Mouse (Mus musculus): ENCODE results near the gene Ntan1. TPM values are rescaled to one million over a fixed set of nuclear protein-coding genes. Genes with fewer than 3 reads are reported as not detected.
"Not testable (repeated sequence)": the region's sequence is repeated elsewhere in the genome, so short reads cannot be mapped to it uniquely, and the experiment has no call there.

Ntan1 gene
- polyA plus RNA-seq, 1 experiment from 2014 or later, result 216 TPM

- no peaks in the 10 kb centered on the region for H3K27me3 ChIP-seq (ENCODE audit: control insufficient read depth, insufficient read depth, low read length)
- H3K4me2 ChIP-seq (replicated peaks; ENCODE audit: low read depth, low read length), result no peak overlapping the region
- no peak overlapping the region for H3K9ac ChIP-seq (replicated peaks; ENCODE audit: low read depth, low read length)
- no peak overlapping the region for H3K4me3 ChIP-seq (ENCODE audit: low read depth, low read length)
- 95% methylated on average over 3 of the region's 3 CpGs for WGBS
- H3K27ac ChIP-seq (ENCODE audit: low read length), result no peak overlapping the region
- peaks cover 73% of the 10 kb centered on the region for H3K36me3 ChIP-seq (ENCODE audit: control insufficient read depth, insufficient read depth, low read length)
- H3K4me1 ChIP-seq (ENCODE audit: control insufficient read depth, insufficient read depth, low read length), result no peaks in the 10 kb centered on the region
- H3K9me3 ChIP-seq (ENCODE audit: control insufficient read depth, low read depth, low read length), result no peaks in the 10 kb centered on the region
- ATAC-seq (ENCODE audit: insufficient number of reproducible peaks, insufficient read depth, low FRiP score, low read depth), result no peak
These were observed 22.3 kb downstream of the Ntan1 start for GRCm38 (mm10) chr16:13840956-13841355.

- H3K4me2 ChIP-seq (replicated peaks; ENCODE audit: low read depth, low read length), result no peak overlapping the region
- no peak overlapping the region for H3K27ac ChIP-seq (ENCODE audit: low read length)
- H3K4me3 ChIP-seq (ENCODE audit: low read depth, low read length), result no peak overlapping the region
- no peak for ATAC-seq (ENCODE audit: insufficient number of reproducible peaks, insufficient read depth, low FRiP score, low read depth)
- peaks cover 51% of the 10 kb centered on the region for H3K36me3 ChIP-seq (ENCODE audit: control insufficient read depth, insufficient read depth, low read length)
- no peaks in the 10 kb centered on the region for H3K9me3 ChIP-seq (ENCODE audit: control insufficient read depth, low read depth, low read length)
- H3K9ac ChIP-seq (replicated peaks; ENCODE audit: low read depth, low read length), result no peak overlapping the region
- H3K27me3 ChIP-seq (ENCODE audit: control insufficient read depth, insufficient read depth, low read length), result no peaks in the 10 kb centered on the region
- no peaks in the 10 kb centered on the region for H3K4me1 ChIP-seq (ENCODE audit: control insufficient read depth, insufficient read depth, low read length)
- WGBS, result 95% methylated on average over 5 of the region's 5 CpGs
These were observed 26.4 kb downstream of the Ntan1 start for GRCm38 (mm10) chr16:13845031-13845430.

- H3K36me3 ChIP-seq (ENCODE audit: control insufficient read depth, insufficient read depth, low read length), result peaks cover 43% of the 10 kb centered on the region
- H3K27ac ChIP-seq (ENCODE audit: low read length), result no peak overlapping the region
- H3K4me1 ChIP-seq (ENCODE audit: control insufficient read depth, insufficient read depth, low read length), result no peaks in the 10 kb centered on the region
- ATAC-seq (ENCODE audit: insufficient number of reproducible peaks, insufficient read depth, low FRiP score, low read depth), result no peak
- no peaks in the 10 kb centered on the region for H3K27me3 ChIP-seq (ENCODE audit: control insufficient read depth, insufficient read depth, low read length)
- H3K4me2 ChIP-seq (replicated peaks; ENCODE audit: low read depth, low read length), result no peak overlapping the region
- no peaks in the 10 kb centered on the region for H3K9me3 ChIP-seq (ENCODE audit: control insufficient read depth, low read depth, low read length)
- H3K9ac ChIP-seq (replicated peaks; ENCODE audit: low read depth, low read length), result no peak overlapping the region
- 100% methylated on average over 1 of the region's 1 CpGs for WGBS
- H3K4me3 ChIP-seq (ENCODE audit: low read depth, low read length), result no peak overlapping the region
These were observed 28.0 kb downstream of the Ntan1 start for GRCm38 (mm10) chr16:13846675-13847074.

GRCm38 (mm10) chr16:13848310-13848709 lies 29.7 kb downstream of the Ntan1 start:
- Histone ChIP-seq H3K4me3 (ENCODE audit: low read depth, low read length) (no peak overlapping the region), H3K36me3 (ENCODE audit: control insufficient read depth, insufficient read depth, low read length) (peaks cover 47% of the 10 kb centered on the region), H3K9me3 (ENCODE audit: control insufficient read depth, low read depth, low read length) (no peaks in the 10 kb centered on the region), H3K4me1 (ENCODE audit: control insufficient read depth, insufficient read depth, low read length) (no peaks in the 10 kb centered on the region), H3K9ac (replicated peaks; ENCODE audit: low read depth, low read length) (no peak overlapping the region), H3K4me2 (replicated peaks; ENCODE audit: low read depth, low read length) (no peak overlapping the region), H3K27me3 (ENCODE audit: control insufficient read depth, insufficient read depth, low read length) (no peaks in the 10 kb centered on the region), H3K27ac (ENCODE audit: low read length) (no peak overlapping the region)
- WGBS, result 70% methylated on average over 2 of the region's 2 CpGs
- ATAC-seq (ENCODE audit: insufficient number of reproducible peaks, insufficient read depth, low FRiP score, low read depth), result no peak

GRCm38 (mm10) chr16:13851446-13851845 lies 32.8 kb downstream of the Ntan1 start:
- no peak overlapping the region for H3K4me2 ChIP-seq (replicated peaks; ENCODE audit: low read depth, low read length)
- no peaks in the 10 kb centered on the region for H3K27me3 ChIP-seq (ENCODE audit: control insufficient read depth, insufficient read depth, low read length)
- H3K9me3 ChIP-seq (ENCODE audit: control insufficient read depth, low read depth, low read length), result no peaks in the 10 kb centered on the region
- H3K9ac ChIP-seq (replicated peaks; ENCODE audit: low read depth, low read length), result no peak overlapping the region
- H3K36me3 ChIP-seq (ENCODE audit: control insufficient read depth, insufficient read depth, low read length), result peaks cover 38% of the 10 kb centered on the region
- no peaks in the 10 kb centered on the region for H3K4me1 ChIP-seq (ENCODE audit: control insufficient read depth, insufficient read depth, low read length)
- no peak overlapping the region for H3K27ac ChIP-seq (ENCODE audit: low read length)
- no peak for ATAC-seq (ENCODE audit: insufficient number of reproducible peaks, insufficient read depth, low FRiP score, low read depth)
- WGBS, result 97% methylated on average over 4 of the region's 4 CpGs
- H3K4me3 ChIP-seq (ENCODE audit: low read depth, low read length), result no peak overlapping the region

- no peak for ATAC-seq (ENCODE audit: insufficient number of reproducible peaks, insufficient read depth, low FRiP score, low read depth)
- no peaks in the 10 kb centered on the region for H3K4me1 ChIP-seq (ENCODE audit: control insufficient read depth, insufficient read depth, low read length)
- peaks cover 43% of the 10 kb centered on the region for H3K36me3 ChIP-seq (ENCODE audit: control insufficient read depth, insufficient read depth, low read length)
- no peak overlapping the region for H3K27ac ChIP-seq (ENCODE audit: low read length)
- H3K4me2 ChIP-seq (replicated peaks; ENCODE audit: low read depth, low read length), result no peak overlapping the region
- H3K9ac ChIP-seq (replicated peaks; ENCODE audit: low read depth, low read length), result no peak overlapping the region
- 98% methylated on average over 4 of the region's 4 CpGs for WGBS
- H3K4me3 ChIP-seq (ENCODE audit: low read depth, low read length), result no peak overlapping the region
- no peaks in the 10 kb centered on the region for H3K27me3 ChIP-seq (ENCODE audit: control insufficient read depth, insufficient read depth, low read length)
- H3K9me3 ChIP-seq (ENCODE audit: control insufficient read depth, low read depth, low read length), result no peaks in the 10 kb centered on the region
These were observed 35.2 kb downstream of the Ntan1 start for GRCm38 (mm10) chr16:13853886-13854285.

GRCm38 (mm10) chr16:13866076-13866475 lies 47.4 kb downstream of the Ntan1 start:
- 50% methylated on average over 4 of the region's 4 CpGs for WGBS
- no peak overlapping the region for H3K27ac ChIP-seq (ENCODE audit: low read length)
- no peaks in the 10 kb centered on the region for H3K9me3 ChIP-seq (ENCODE audit: control insufficient read depth, low read depth, low read length)
- H3K4me2 ChIP-seq (replicated peaks; ENCODE audit: low read depth, low read length), result no peak overlapping the region
- H3K9ac ChIP-seq (replicated peaks; ENCODE audit: low read depth, low read length), result no peak overlapping the region
- H3K4me3 ChIP-seq (ENCODE audit: low read depth, low read length), result no peak overlapping the region
- no peaks in the 10 kb centered on the region for H3K4me1 ChIP-seq (ENCODE audit: control insufficient read depth, insufficient read depth, low read length)
- peaks cover 21% of the 10 kb centered on the region for H3K36me3 ChIP-seq (ENCODE audit: control insufficient read depth, insufficient read depth, low read length)
- no peak for ATAC-seq (ENCODE audit: insufficient number of reproducible peaks, insufficient read depth, low FRiP score, low read depth)
- no peaks in the 10 kb centered on the region for H3K27me3 ChIP-seq (ENCODE audit: control insufficient read depth, insufficient read depth, low read length)

- H3K4me3 ChIP-seq (ENCODE audit: low read depth, low read length), result no peak overlapping the region
- no peaks in the 10 kb centered on the region for H3K4me1 ChIP-seq (ENCODE audit: control insufficient read depth, insufficient read depth, low read length)
- no peaks in the 10 kb centered on the region for H3K9me3 ChIP-seq (ENCODE audit: control insufficient read depth, low read depth, low read length)
- H3K27ac ChIP-seq (ENCODE audit: low read length), result no peak overlapping the region
- no peak overlapping the region for H3K4me2 ChIP-seq (replicated peaks; ENCODE audit: low read depth, low read length)
- no peak overlapping the region for H3K9ac ChIP-seq (replicated peaks; ENCODE audit: low read depth, low read length)
- no peaks in the 10 kb centered on the region for H3K27me3 ChIP-seq (ENCODE audit: control insufficient read depth, insufficient read depth, low read length)
- 71% methylated on average over 5 of the region's 5 CpGs for WGBS
- no peak for ATAC-seq (ENCODE audit: insufficient number of reproducible peaks, insufficient read depth, low FRiP score, low read depth)
- H3K36me3 ChIP-seq (ENCODE audit: control insufficient read depth, insufficient read depth, low read length), result peaks cover 21% of the 10 kb centered on the region
These were observed 48.0 kb downstream of the Ntan1 start for GRCm38 (mm10) chr16:13866616-13867015.

- H3K4me3 ChIP-seq (ENCODE audit: low read depth, low read length); H3K4me2 ChIP-seq (replicated peaks; ENCODE audit: low read depth, low read length); H3K4me1 ChIP-seq (ENCODE audit: control insufficient read depth, insufficient read depth, low read length); H3K27ac ChIP-seq (ENCODE audit: low read length); H3K9ac ChIP-seq (replicated peaks; ENCODE audit: low read depth, low read length); ATAC-seq (ENCODE audit: insufficient number of reproducible peaks, insufficient read depth, low FRiP score, low read depth); H3K9me3 ChIP-seq (ENCODE audit: control insufficient read depth, low read depth, low read length); H3K27me3 ChIP-seq (ENCODE audit: control insufficient read depth, insufficient read depth, low read length): not testable (repeated sequence)
- H3K36me3 ChIP-seq (ENCODE audit: control insufficient read depth, insufficient read depth, low read length), result peaks cover 26% of the 10 kb centered on the region
- 55% methylated on average over 5 of the region's 5 CpGs for WGBS
These were observed 48.8 kb downstream of the Ntan1 start for GRCm38 (mm10) chr16:13867406-13867805.
